Mouse (Mus musculus): ENCODE data around the gene Tmem51. TPM values are rescaled to one million over a fixed set of nuclear protein-coding genes. Genes with fewer than 3 reads are reported as not detected.

Gene Tmem51
- polyA plus RNA-seq, 1 experiment = 52.4 TPM

DNA sequence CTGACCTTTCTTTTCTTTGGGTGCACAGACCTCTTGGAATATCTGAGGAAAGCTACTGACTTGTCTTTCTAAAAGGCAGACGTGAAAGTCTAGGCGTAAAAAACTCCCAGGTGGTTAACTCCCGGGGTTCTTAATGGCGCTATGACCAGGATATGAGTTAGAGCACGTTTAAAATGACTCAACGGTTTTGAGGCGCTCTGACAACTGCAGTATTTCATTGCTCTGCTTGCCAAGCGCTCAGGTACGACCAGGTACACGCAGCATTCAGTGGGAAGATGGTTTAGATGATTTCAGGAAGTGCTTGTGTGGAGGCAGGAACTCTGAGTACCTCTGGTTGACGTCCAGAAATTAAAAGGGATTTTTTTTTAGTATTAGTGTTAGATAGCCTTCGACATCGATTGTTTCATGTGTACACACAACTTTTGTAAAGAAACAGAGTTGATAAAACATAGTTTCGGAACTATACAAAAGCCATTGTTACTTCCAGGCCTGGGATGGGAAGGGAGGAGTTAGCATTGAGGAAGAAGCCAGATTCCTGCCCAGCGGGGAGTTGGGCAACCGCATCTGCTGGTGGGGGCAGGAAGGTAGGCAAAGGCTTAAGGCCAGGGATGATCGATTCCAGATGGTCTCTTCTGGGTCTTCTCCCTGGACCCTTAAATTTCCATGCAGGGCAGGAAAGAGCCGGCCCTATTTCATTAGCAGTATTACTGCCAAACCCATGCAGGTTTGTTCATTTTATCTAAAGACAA lies 12.7 kb downstream of the Tmem51 start:
- TF ChIP-seq POLR2A (IDR thresholded peaks at IDR 0.05; ENCODE audit: borderline replicate concordance, low read depth, low read length) (no peak), CTCF (IDR thresholded peaks at IDR 0.05; ENCODE audit: low read depth, low read length) (no peak)
- H3K27ac ChIP-seq (ENCODE audit: insufficient read depth, low read depth, low read length) = peak overlapping the region; percentile 41
- peaks cover 53% of the 10 kb centered on the region for H3K4me1 ChIP-seq (ENCODE audit: control insufficient read depth, insufficient read depth, low read length)
- H3K4me3 ChIP-seq (ENCODE audit: insufficient read depth, low read length) = no peak overlapping the region

DNA sequence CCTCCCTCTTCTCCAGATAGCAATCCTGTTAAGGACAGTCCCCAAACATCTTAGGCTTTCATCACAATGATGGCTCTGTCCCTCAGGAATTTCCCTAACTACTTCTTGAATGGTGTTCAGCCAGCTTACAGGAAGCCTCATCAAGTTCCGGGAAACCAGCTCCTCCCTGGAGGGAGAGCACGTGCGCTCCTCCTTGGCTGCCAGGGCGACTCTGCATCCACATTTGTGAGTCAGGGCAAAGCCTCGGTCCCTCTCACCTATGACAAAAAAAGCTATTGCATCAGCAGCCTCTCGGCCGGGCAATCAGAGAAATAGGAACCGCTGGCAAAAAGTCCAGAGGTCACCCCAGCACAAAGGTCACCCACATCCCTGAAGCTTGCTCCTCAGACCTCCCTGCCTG lies 13.3 kb downstream of the Tmem51 start:
- H3K4me3 ChIP-seq (ENCODE audit: insufficient read depth, low read length) = no peak overlapping the region
- 0 out of 2 replicates have a peak overlapping the region, but pooled peaks have one; percentile 5 for H3K27ac ChIP-seq (ENCODE audit: insufficient read depth, low read depth, low read length)
- H3K4me1 ChIP-seq (ENCODE audit: control insufficient read depth, insufficient read depth, low read length) = peaks cover 53% of the 10 kb centered on the region
- TF ChIP-seq CTCF (IDR thresholded peaks at IDR 0.05; ENCODE audit: low read depth, low read length) (no peak), POLR2A (IDR thresholded peaks at IDR 0.05; ENCODE audit: borderline replicate concordance, low read depth, low read length) (no peak)

DNA sequence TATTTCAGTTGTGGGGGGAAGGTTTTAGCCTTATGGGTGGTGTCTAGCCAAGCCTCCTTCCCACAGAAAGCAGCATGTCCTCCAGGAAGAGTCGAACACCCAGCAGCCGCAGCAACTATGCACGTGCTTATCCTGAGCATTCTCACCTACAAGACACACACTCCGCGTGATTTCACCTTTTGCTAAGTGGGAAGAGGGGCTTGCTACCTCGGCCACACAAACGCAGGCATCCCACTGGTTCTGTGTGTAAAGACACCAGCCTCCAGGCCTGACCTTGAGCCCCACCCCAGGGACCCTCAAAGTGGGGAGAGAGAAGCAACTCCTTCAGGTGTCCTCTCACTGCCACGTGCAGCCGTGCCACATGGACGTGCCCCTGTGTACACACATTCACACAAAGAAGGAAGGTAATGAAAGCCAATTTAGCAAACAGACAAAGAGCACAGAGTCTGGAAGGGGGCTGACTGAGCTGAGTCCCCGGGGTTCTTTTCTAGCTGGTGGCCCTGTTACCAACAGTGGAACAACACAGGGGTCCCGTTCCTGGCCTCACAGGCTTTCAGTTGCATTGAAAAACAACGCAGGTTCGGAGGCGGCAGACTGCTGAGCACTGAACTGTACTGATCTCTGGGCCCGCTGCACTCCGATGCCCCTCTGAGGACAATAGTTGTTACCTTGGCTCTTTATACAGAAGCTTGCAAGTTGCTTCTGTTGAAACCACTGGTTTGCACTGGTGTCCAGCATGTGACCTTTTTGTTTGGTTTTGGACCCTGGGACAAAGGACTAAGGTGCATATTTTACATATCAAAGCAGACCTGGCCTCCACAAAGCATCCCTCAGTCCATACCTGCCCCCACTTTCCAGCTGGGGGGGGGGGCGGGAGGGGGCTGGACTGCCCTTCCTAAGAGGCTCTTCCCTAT lies 14.9 kb downstream of the Tmem51 start:
- Histone ChIP-seq H3K27ac (ENCODE audit: insufficient read depth, low read depth, low read length) (no peak overlapping the region), H3K4me3 (ENCODE audit: insufficient read depth, low read length) (no peak overlapping the region), H3K4me1 (ENCODE audit: control insufficient read depth, insufficient read depth, low read length) (peaks cover 43% of the 10 kb centered on the region)
- TF ChIP-seq POLR2A (IDR thresholded peaks at IDR 0.05; ENCODE audit: borderline replicate concordance, low read depth, low read length) = no peak
- no peak for TF ChIP-seq CTCF (IDR thresholded peaks at IDR 0.05; ENCODE audit: low read depth, low read length)

DNA sequence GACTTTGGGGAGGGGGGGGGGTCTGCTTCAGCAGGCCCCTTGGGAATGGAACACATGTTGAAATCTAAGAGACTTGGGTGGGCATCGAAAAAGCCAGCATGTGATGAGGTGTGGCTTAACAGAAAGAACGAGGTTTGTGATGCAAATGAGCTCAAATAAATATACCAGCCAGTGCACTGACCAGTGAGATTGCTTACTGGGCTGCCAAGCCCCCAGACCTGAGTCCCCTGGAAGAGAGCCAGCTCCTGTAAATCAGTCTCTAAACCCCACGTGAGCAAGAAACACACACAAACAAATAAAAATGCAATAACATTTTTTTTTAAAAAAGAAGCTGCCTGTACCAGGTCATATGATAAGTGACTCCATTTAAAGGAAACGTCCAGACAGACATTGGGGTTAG lies 17.5 kb downstream of the Tmem51 start:
- Histone ChIP-seq H3K4me1 (ENCODE audit: control insufficient read depth, insufficient read depth, low read length) (peaks cover 33% of the 10 kb centered on the region), H3K4me3 (ENCODE audit: insufficient read depth, low read length) (no peak overlapping the region), H3K27ac (ENCODE audit: insufficient read depth, low read depth, low read length) (no peak overlapping the region)
- TF ChIP-seq CTCF (IDR thresholded peaks at IDR 0.05; ENCODE audit: low read depth, low read length) (no peak), POLR2A (IDR thresholded peaks at IDR 0.05; ENCODE audit: borderline replicate concordance, low read depth, low read length) (no peak)

DNA sequence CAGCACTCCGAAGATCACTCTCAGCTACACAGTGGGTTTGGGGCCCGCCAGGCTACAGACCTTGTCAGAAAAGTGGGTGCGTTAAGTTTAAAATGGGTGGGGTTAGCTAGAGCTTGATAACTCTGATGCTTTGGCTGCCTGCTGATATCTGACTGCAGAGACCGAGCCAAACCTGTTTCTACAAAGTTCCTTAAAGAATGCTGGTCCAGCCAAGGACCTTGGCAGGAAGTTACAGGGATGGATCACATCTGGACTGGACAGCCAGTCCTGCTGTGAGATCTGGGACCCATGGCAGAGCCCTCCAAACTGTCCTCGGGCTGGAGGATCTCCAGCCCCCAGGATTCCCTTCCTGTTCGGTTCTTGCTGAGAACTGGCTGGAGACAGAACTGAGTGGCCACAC lies 18.3 kb downstream of the Tmem51 start:
- H3K4me3 ChIP-seq (ENCODE audit: insufficient read depth, low read length) = no peak overlapping the region
- H3K27ac ChIP-seq (ENCODE audit: insufficient read depth, low read depth, low read length) = no peak overlapping the region
- peaks cover 27% of the 10 kb centered on the region for H3K4me1 ChIP-seq (ENCODE audit: control insufficient read depth, insufficient read depth, low read length)
- TF ChIP-seq POLR2A (IDR thresholded peaks at IDR 0.05; ENCODE audit: borderline replicate concordance, low read depth, low read length) = no peak
- no peak for TF ChIP-seq CTCF (IDR thresholded peaks at IDR 0.05; ENCODE audit: low read depth, low read length)

DNA sequence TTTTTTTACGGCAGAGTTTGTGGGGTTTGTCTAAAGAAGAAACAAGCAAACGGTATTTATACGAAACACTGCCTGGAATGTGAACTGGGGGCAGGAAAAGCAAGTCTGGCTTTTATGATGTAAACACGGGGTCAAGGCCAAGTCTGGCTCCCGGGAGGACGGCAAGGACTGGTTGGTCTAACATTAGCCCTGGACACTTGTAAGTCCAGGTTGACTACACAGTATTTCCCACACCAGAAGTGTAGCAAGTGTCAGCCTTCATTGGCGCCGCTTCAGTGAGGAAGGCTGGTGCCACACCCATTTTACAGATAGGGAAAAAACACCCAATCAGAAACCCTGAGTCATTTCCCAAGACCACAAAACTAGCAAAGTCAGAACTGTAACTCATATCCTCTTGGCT lies 18.8 kb downstream of the Tmem51 start:
- Histone ChIP-seq H3K4me3 (ENCODE audit: insufficient read depth, low read length) (no peak overlapping the region), H3K27ac (ENCODE audit: insufficient read depth, low read depth, low read length) (no peak overlapping the region), H3K4me1 (ENCODE audit: control insufficient read depth, insufficient read depth, low read length) (peaks cover 21% of the 10 kb centered on the region)
- TF ChIP-seq CTCF (IDR thresholded peaks at IDR 0.05; ENCODE audit: low read depth, low read length) = no peak
- no peak for TF ChIP-seq POLR2A (IDR thresholded peaks at IDR 0.05; ENCODE audit: borderline replicate concordance, low read depth, low read length)

DNA sequence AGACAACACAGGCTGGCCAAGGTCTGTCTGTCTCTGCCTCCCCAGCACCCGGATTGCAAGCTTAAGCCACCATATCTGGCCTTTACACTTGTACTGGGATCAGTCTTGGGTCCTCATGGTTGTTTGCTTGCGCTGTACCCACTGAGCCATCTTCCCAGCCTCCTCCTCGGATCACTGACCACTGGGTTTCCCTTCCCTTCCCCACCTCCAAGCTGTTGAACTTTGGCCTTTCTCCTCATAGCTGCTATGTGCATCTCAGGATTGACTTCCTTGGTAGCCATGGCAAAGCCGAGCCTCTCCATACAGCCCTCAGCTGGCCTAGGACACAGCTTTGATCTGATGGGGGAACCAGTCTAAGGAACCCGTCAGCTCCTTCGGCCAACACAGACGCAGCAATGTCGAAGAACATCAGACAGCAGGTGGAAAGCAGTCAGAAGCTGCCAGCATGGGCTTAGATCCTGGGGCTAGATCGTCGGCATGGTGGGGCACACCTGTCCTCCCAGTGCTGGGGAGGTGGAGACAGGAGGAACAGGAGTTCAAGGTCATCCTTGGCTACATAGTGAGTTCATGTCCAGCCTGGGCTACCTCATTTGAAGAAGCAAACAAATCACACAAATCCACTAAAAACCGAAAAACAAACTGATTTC lies 19.4 kb downstream of the Tmem51 start:
- peaks cover 20% of the 10 kb centered on the region for H3K4me1 ChIP-seq (ENCODE audit: control insufficient read depth, insufficient read depth, low read length)
- H3K27ac ChIP-seq (ENCODE audit: insufficient read depth, low read depth, low read length) = no peak overlapping the region
- H3K4me3 ChIP-seq (ENCODE audit: insufficient read depth, low read length) = no peak overlapping the region
- TF ChIP-seq CTCF (IDR thresholded peaks at IDR 0.05; ENCODE audit: low read depth, low read length) (no peak), POLR2A (IDR thresholded peaks at IDR 0.05; ENCODE audit: borderline replicate concordance, low read depth, low read length) (no peak)

DNA sequence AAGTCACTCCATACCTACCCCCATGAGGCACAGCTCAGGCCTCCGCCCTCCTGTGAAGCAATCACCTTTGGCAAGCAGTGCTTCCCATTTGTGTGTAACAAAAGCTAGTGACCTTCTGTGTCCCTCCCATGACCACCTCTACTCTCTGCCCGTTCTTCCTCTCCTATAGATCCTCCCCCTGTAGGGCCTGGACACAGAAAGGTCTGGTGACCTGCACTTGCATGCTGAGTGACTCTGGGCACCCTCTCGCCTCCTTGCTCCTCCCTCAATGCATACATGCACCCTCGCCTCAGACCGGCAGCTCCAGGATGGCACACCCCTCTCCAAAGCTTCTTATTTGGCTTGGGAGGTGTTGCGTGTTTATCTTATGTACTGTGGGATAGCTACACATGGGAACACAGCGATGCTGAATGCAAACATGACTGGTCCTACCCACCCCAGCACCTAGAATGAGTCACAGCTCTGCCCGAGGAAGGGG lies 21.0 kb downstream of the Tmem51 start:
- no peak overlapping the region for H3K27ac ChIP-seq (ENCODE audit: insufficient read depth, low read depth, low read length)
- TF ChIP-seq CTCF (IDR thresholded peaks at IDR 0.05; ENCODE audit: low read depth, low read length) (no peak), POLR2A (IDR thresholded peaks at IDR 0.05; ENCODE audit: borderline replicate concordance, low read depth, low read length) (no peak)
- H3K4me1 ChIP-seq (ENCODE audit: control insufficient read depth, insufficient read depth, low read length) = peaks cover 20% of the 10 kb centered on the region
- H3K4me3 ChIP-seq (ENCODE audit: insufficient read depth, low read length) = no peak overlapping the region

DNA sequence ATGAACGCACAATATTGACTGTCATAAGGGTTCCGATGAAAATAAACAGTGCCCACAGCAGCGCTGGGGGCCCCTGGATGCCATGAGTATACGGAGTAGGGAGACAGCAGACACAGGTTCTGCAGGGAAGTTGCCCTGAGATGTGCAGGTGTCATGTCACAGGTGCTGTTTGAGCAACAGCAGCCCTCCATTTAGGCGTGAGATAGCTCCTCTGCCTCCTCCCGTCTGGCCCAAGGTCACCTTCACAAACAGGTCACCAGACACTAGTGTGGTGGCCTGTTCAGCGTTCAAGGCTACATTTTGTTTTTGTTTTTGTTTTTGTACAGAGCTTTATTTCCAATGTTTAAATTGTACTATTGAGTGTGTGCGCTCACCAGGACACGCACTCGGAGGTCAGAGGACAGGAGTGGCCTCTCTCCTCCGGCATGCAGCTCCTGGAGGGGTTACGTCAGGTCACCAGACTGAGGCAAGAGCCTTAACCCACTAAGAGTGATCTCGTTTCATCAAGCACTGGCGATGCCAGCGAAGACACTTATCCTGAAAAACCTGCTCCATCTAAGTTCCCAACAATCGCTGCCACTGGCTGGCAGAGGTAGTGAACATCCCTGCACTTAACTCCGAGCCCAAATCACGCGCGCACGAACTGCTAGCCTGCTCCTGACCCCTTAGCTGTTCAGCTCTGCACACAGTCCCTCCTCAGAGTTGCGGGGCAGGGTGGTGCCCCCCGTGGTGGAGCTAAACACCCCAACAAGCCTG lies 22.4 kb downstream of the Tmem51 start:
- H3K4me1 ChIP-seq (ENCODE audit: control insufficient read depth, insufficient read depth, low read length) = peaks cover 20% of the 10 kb centered on the region
- TF ChIP-seq POLR2A (IDR thresholded peaks at IDR 0.05; ENCODE audit: borderline replicate concordance, low read depth, low read length) (no peak), CTCF (IDR thresholded peaks at IDR 0.05; ENCODE audit: low read depth, low read length) (no peak)
- no peak overlapping the region for H3K27ac ChIP-seq (ENCODE audit: insufficient read depth, low read depth, low read length)
- H3K4me3 ChIP-seq (ENCODE audit: insufficient read depth, low read length) = no peak overlapping the region

Data from bone marrow macrophage, adult 2 months (primary cell).